Mouse (Mus musculus) heart, adult 2 months (tissue): ENCODE measurements around the gene Rrp9. TPM values are rescaled to one million over a fixed set of nuclear protein-coding genes. Genes with fewer than 3 reads are reported as not detected.

ENCODE experiments used
- DNase-seq, 2 experiments: peaks; one replicate each; pipeline ENCODE4 v3.0.0; 2021
- H3K27ac ChIP-seq: fragments of 200-600 bp; 2 replicates; pipeline ENCODE4 v1.8.1; 2022
- H3K27me3 ChIP-seq: fragments of 200-500 bp; 2 replicates; pipeline ENCODE4 v1.6.1; 2012; ENCODE audit warnings: mild to moderate bottlenecking, low read length, inconsistent platforms, mixed read lengths; ENCODE audit not compliant: control insufficient read depth, insufficient read depth
- H3K36me3 ChIP-seq: fragments of 200-500 bp; 2 replicates; pipeline ENCODE4 v1.6.1; 2012; ENCODE audit warnings: low read length, inconsistent platforms; ENCODE audit not compliant: control insufficient read depth, insufficient read depth
- H3K4me1 ChIP-seq: fragments of 200-500 bp; 2 replicates; pipeline ENCODE4 v1.6.1; 2011; ENCODE audit warnings: low read length; ENCODE audit not compliant: control insufficient read depth, insufficient read depth
- H3K4me3 ChIP-seq: fragments of 200-600 bp; 2 replicates; pipeline ENCODE4 v1.8.1; 2022
- H3K79me2 ChIP-seq: fragments of 200-500 bp; replicated peaks from 2 replicates; pipeline ENCODE4 v1.6.1; 2012; ENCODE audit warnings: mild to moderate bottlenecking, inconsistent platforms, low read length, moderate library complexity, mixed read lengths; ENCODE audit not compliant: control insufficient read depth, insufficient read depth
- H3K9ac ChIP-seq: fragments of 200-500 bp; 2 replicates; pipeline ENCODE4 v1.6.1; 2012; ENCODE audit warnings: low read depth, mild to moderate bottlenecking, control low read depth, inconsistent platforms, low read length, mixed read lengths
- CTCF ChIP-seq: fragments of 200-600 bp; IDR thresholded peaks from 2 replicates; pipeline ENCODE4 v1.8.1; 2022; ENCODE audit warnings: antibody characterized with exemption, mild to moderate bottlenecking, moderate library complexity
- EP300 ChIP-seq: fragments of 200-500 bp; IDR thresholded peaks from 2 replicates; pipeline ENCODE4 v1.6.1; 2011; ENCODE audit warnings: low read depth, low read length, control low read depth; ENCODE audit not compliant: insufficient read depth
- POLR2A ChIP-seq: fragments of 200-500 bp; IDR thresholded peaks from 2 replicates; pipeline ENCODE4 v1.6.1; 2011; ENCODE audit warnings: mild to moderate bottlenecking, low read depth, low read length, control low read depth; ENCODE audit not compliant: insufficient read depth
- WGBS: fragments of 180-500 bp; shearing (Covaris S2); methylation state at CpG from one replicate; pipeline ENCODE4 v1.1.7; 2018; 5-methylcytosine and 5-hydroxymethylcytosine counted together
- intact Hi-C: fragments of 180-260 bp; cut with DNase I; formaldehyde crosslinking; loops from one replicate; pipeline ENCODE4 v1.15.1; 2025
- polyA plus RNA-seq: library from polyadenylated mRNA; depleted of rRNA; stranded (reverse); fragments of >200 nt; gene quantifications from 2 replicates; pipeline ENCODE4 v1.2.3, GENCODE M21; 2012
- total RNA-seq, 2 experiments: library from RNA; stranded (reverse); gene quantifications; 2 replicates each; pipeline ENCODE4 v1.2.3; 2021

Rrp9 gene
- total and polyA plus RNA-seq, 3 experiments: 18.9 to 23.4 (median 21.0) TPM

DNA sequence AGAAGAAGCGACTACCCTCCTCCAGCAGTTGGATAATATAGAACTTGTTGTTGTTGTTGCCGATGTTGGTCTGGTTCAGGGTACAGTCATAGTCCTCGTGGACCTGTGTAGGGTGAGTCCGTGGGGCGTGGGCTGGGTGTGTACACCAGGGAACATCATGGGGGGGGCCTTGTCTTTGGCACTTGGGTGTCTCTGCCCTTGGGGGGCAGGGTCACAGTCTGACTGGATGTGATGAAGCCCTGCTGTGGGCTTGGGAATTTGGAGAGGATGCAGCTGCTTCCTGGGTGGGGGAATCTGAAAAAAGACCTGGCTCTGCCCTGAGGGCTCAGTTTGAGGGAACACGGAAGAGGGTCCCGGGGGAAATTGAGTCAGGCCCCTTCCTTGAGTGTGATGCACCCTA lies 717 bp upstream of the Rrp9 start:
- Histone ChIP-seq H3K79me2 (no peaks in the 10 kb centered on the region), H3K9ac (peak overlapping the region; percentile 32; the same call in 1 of the 2 replicates), H3K27me3 (no peaks in the 10 kb centered on the region), H3K27ac (peak overlapping the region; percentile 96), H3K4me3 (peak overlapping the region; percentile 47), H3K4me1 (peaks cover 13% of the 10 kb centered on the region), H3K36me3 (no peaks in the 10 kb centered on the region)
- 52% methylated on average over 7 of the region's 7 CpGs for WGBS
- intact Hi-C loops: loop anchor here (5.0 kb wide), 3 partner anchors 108 to 188 kb away; partner anchors contain the start of gene Dusp7
- DNase-seq: peak; percentile 53 to 54
- no peak for TF ChIP-seq CTCF
- TF ChIP-seq POLR2A: no peak
- no peak for TF ChIP-seq EP300

DNA sequence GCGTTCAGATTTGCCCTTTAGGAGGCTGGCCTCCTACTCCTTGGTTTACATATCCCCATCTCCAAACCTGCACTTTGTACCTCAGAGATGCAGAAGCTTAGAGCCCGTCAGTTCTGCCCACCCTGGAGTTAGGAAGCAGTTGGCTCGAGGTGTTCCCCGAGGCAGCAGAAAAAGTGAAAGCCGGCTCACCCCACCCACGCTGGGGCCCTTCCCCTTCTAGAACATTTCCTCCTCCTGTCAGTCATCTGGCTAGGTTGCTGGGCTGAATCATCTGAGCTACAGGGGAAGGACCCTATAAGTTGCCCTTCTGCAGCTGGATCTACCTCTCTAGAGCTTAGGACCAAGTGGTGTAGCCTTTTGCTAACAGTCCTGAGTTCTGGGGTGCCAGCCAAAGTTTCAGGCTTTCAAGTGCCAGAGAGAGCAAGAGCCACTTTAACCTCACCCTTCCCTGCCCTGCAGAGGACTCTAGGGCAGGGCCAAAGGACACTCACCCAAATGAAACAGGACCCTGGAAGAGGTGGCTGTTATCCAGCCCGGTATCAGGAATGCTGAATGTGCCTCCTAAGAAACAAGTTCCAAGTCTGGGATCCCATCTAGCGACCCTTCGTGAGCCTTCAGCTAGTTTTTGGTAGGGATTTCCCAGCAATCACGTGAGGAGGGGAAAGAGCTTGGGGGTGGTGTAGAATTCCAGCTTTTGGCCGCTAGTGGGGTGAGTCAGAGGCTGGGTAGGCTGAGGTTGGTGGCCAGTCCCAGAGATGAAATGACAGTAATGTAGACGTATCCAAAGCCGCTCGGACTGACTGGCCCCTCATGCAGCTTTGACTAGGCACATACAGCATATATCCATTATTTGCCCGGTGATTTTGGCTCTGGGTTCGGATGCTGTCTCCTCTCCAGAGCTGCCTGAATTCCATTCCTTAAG lies 500 bp downstream of the Rrp9 start:
- TF ChIP-seq POLR2A: peak; percentile 53; the same call in 1 of the 2 replicates
- TF ChIP-seq CTCF: no peak
- H3K4me3 ChIP-seq: peak overlapping the region; percentile 47
- peaks cover 13% of the 10 kb centered on the region for H3K4me1 ChIP-seq
- intact Hi-C loops: loop anchor here (1.0 to 5.0 kb wide), 5 partner anchors 28 to 189 kb away; partner anchors contain the start of genes Dusp7 and Rpl29
- H3K27ac ChIP-seq: peak overlapping the region; percentile 96
- WGBS: 8% methylated on average over 16 of the region's 16 CpGs
- no peaks in the 10 kb centered on the region for H3K27me3 ChIP-seq
- no peaks in the 10 kb centered on the region for H3K36me3 ChIP-seq
- H3K9ac ChIP-seq: peak overlapping the region; percentile 54
- peak; percentile 77 to 84 for DNase-seq
- no peaks in the 10 kb centered on the region for H3K79me2 ChIP-seq

DNA sequence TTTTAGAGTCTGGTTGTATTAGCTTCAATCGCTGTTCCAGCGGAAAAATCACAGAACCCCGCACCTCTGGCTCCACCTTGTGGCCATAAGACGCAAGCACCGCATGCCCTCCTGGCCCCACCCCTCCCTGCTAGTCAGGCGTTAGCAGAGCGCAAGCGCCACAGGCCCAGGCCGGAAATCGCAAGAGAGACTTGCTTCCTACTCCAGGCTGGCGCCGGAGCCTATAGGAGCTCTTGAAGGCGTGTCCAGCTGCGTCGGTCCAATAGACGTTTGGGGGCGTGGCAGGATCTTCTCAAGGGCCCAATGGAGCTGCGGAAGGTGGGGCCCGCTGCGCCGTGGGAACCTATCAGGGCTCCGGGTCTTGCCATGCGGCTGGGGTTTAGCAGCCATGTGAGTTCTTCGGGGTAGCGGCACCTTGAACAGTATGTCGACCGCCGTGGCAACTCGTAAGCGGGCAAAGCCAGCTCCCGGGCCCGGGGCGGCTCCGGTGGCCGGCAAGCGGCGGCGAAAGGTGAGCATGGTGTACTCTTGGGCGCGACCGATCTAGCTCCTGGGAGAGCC lies 1.2 kb downstream of the Rrp9 start, which contains the start of gene Parp3:
Gene Parp3 (minus strand): TSS at position 26 of the 561 bp plus-strand sequence.
- H3K4me1 ChIP-seq: peaks cover 13% of the 10 kb centered on the region
- WGBS: under 1% methylated on average over 41 of the region's 41 CpGs
- peak within 1 kb of the TSS; percentile 96 for H3K27ac ChIP-seq
- TF ChIP-seq CTCF: peak; percentile 99
- peak; percentile 91 for TF ChIP-seq EP300
- TF ChIP-seq POLR2A: no peak
- peak within 1 kb of the TSS; percentile 74 for H3K4me3 ChIP-seq
- intact Hi-C loops: loop anchor here (1.0 to 5.0 kb wide), 6 partner anchors 29 to 190 kb away; partner anchors contain the start of genes Dusp7 and Rpl29
- no peaks in the 10 kb centered on the region for H3K79me2 ChIP-seq
- H3K27me3 ChIP-seq: no peaks in the 10 kb centered on the region
- H3K36me3 ChIP-seq: no peaks in the 10 kb centered on the region
- H3K9ac ChIP-seq: peak within 1 kb of the TSS; percentile 54
- DNase-seq: peak; percentile 98 to 100

DNA sequence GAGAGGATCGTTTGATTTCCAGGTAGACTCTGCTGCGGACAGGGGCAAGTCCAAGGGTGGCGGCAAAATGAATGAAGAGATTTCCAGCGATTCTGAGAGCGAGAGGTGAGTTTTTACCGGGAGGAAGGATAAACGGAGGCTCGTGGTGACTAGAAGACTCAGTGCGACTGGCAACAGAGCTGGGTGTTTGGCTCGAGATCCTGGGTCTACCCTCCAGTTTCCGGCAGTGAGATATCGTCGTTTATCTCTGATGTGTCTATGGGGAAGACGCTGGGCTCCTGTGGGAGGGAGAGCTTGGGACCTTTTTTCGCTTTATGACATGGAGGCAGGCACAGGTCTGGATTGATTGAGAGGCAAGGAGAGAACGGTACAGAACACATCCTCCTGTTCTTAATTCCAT lies 1.9 kb downstream of the Rrp9 start:
- Histone ChIP-seq H3K4me1 (peaks cover 9% of the 10 kb centered on the region), H3K27me3 (no peaks in the 10 kb centered on the region), H3K9ac (peak overlapping the region; percentile 54), H3K4me3 (peak overlapping the region; percentile 74), H3K36me3 (no peaks in the 10 kb centered on the region), H3K27ac (peak overlapping the region; percentile 69), H3K79me2 (no peaks in the 10 kb centered on the region)
- DNase-seq: no peak
- WGBS: 1% methylated on average over 16 of the region's 16 CpGs
- intact Hi-C loops: loop anchor here (1.0 to 5.0 kb wide), 5 partner anchors 49 to 190 kb away; partner anchors contain the start of genes Dusp7 and Rpl29
- TF ChIP-seq POLR2A (no peak), CTCF (no peak), EP300 (no peak)

DNA sequence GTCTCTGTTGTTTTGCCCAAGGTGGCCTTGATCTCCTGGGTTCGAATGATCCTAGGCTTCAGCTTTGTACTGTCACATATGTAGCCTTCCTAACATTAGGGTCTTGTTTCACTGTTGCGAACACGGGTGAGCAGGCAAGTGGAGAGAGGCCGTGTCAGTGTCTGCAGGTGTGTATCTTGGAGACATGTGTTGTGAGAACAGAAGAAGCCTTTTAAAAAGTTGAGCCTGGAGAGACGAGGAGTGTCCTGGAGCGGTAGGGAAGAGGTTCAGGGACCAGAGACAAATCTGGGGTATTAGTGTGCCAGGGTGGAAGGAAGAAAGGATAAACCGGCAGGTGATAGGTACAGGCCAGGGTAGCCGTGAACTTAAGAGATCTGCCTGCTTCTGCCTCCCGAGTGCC lies 2.3 kb downstream of the Rrp9 start:
- Histone ChIP-seq H3K4me1 (peaks cover 9% of the 10 kb centered on the region), H3K79me2 (no peaks in the 10 kb centered on the region), H3K4me3 (peak overlapping the region; percentile 74; the same call in 1 of the 2 replicates), H3K9ac (0 out of 2 replicates have a peak overlapping the region, but pooled peaks have one; percentile 54), H3K36me3 (no peaks in the 10 kb centered on the region), H3K27ac (no peak overlapping the region), H3K27me3 (no peaks in the 10 kb centered on the region)
- intact Hi-C loops: loop anchor here (5.0 kb wide), 3 partner anchors 111 to 191 kb away; partner anchors contain the start of gene Dusp7
- peak; percentile 1 to 13 for DNase-seq
- TF ChIP-seq POLR2A (no peak), EP300 (no peak), CTCF (no peak)
- 71% methylated on average over 9 of the region's 9 CpGs for WGBS
